Mouse (Mus musculus): ENCODE measurements around the gene Pif1.

GRCm38 (mm10) chr9:65593596-65593995 is 6.6 kb downstream of the Pif1 start:
- TF ChIP-seq POLR2A (IDR thresholded peaks at IDR 0.05; ENCODE audit: low read depth, low read length) (no peak), CTCF (IDR thresholded peaks at IDR 0.05; ENCODE audit: borderline replicate concordance, insufficient read depth, low read length) (no peak)
